Mouse (Mus musculus): ENCODE measurements around the gene Sf3a2. TPM values are rescaled to one million over a fixed set of nuclear protein-coding genes. Genes with fewer than 3 reads are reported as not detected.
A peak's percentile ranks its signal among the peaks of the same experiment; 100 is the strongest.

Gene Sf3a2
- polyA plus RNA-seq (2015; fragmentation: Nextera tagmentation; extraction: Ambion mirVana): 53.3 and 59.8 TPM in 2 replicates

GRCm38 (mm10) chr10:80798150-80799006, at the start of gene Sf3a2, which contains the start of gene Plekhj1:
Gene Sf3a2, plus strand, starts transcription at chr10:80798198.
Gene Plekhj1, minus strand, starts transcription at chr10:80798626.
- Histone ChIP-seq H3K36me3 (peaks cover 57% of the 10 kb centered on the region), H3K9ac (replicated peaks) (peak within 1 kb of the TSS; percentile 86), H3K27ac (replicated peaks) (peak within 1 kb of the TSS; percentile 98), H3K4me1 (peaks cover 40% of the 10 kb centered on the region), H3K27me3 (replicated peaks) (no peaks in the 10 kb centered on the region), H3K9me3 (replicated peaks) (no peaks in the 10 kb centered on the region), H3K4me3 (replicated peaks) (peak within 1 kb of the TSS; percentile 94), H3K4me2 (peak within 1 kb of the TSS; percentile 94)
- under 1% methylated on average over 104 of the region's 104 CpGs for WGBS
- ATAC-seq (ENCODE audit: low FRiP score): peak; percentile 93

GRCm38 (mm10) chr10:80748609-80749008, 49.4 kb upstream of the Sf3a2 start:
- Histone ChIP-seq H3K36me3 (no peaks in the 10 kb centered on the region), H3K9ac (replicated peaks) (no peak overlapping the region), H3K4me3 (replicated peaks) (no peak overlapping the region), H3K27me3 (replicated peaks) (0 out of 2 replicates have a peak, but pooled peaks cover 4% of the 10 kb centered on the region), H3K27ac (replicated peaks) (no peak overlapping the region), H3K9me3 (replicated peaks) (no peaks in the 10 kb centered on the region), H3K4me1 (peaks cover 12% of the 10 kb centered on the region), H3K4me2 (no peak overlapping the region)
- no peak for ATAC-seq (ENCODE audit: low FRiP score)
- 16% methylated on average over 6 of the region's 6 CpGs for WGBS

- WGBS: 12% methylated on average over 16 of the region's 16 CpGs
- ATAC-seq (ENCODE audit: low FRiP score): no peak
- Histone ChIP-seq H3K9ac (replicated peaks) (0 out of 2 replicates have a peak overlapping the region, but pooled peaks have one; percentile 18), H3K4me1 (peaks cover 24% of the 10 kb centered on the region), H3K4me2 (peak overlapping the region; percentile 51), H3K27me3 (replicated peaks) (0 out of 2 replicates have a peak, but pooled peaks cover 2% of the 10 kb centered on the region), H3K9me3 (replicated peaks) (no peaks in the 10 kb centered on the region), H3K4me3 (replicated peaks) (peak overlapping the region; percentile 5), H3K27ac (replicated peaks) (0 out of 2 replicates have a peak overlapping the region, but pooled peaks have one; percentile 45), H3K36me3 (no peaks in the 10 kb centered on the region)
Observed at GRCm38 (mm10) chr10:80751188-80751832, 46.7 kb upstream of the Sf3a2 start.

GRCm38 (mm10) chr10:80752079-80752625, 45.8 kb upstream of the Sf3a2 start:
- H3K4me2 ChIP-seq: peak overlapping the region; percentile 51
- peak overlapping the region; percentile 5; the same call in 1 of the 2 replicates for H3K4me3 ChIP-seq (replicated peaks)
- WGBS: 2% methylated on average over 6 of the region's 6 CpGs
- ATAC-seq (ENCODE audit: low FRiP score): peak; percentile 22; the same call in 1 of the 2 replicates
- 0 out of 2 replicates have a peak overlapping the region, but pooled peaks have one; percentile 45 for H3K27ac ChIP-seq (replicated peaks)
- no peak overlapping the region for H3K9ac ChIP-seq (replicated peaks)
- H3K36me3 ChIP-seq: no peaks in the 10 kb centered on the region
- no peaks in the 10 kb centered on the region for H3K9me3 ChIP-seq (replicated peaks)
- peaks cover 33% of the 10 kb centered on the region for H3K4me1 ChIP-seq
- no peaks in the 10 kb centered on the region for H3K27me3 ChIP-seq (replicated peaks)

GRCm38 (mm10) chr10:80754594-80755290, 43.3 kb upstream of the Sf3a2 start, which contains the start of gene Dot1l:
Gene Dot1l, plus strand, starts transcription at chr10:80755206.
- H3K9ac ChIP-seq (replicated peaks): peak within 1 kb of the TSS; percentile 92
- peak; percentile 94 for ATAC-seq (ENCODE audit: low FRiP score)
- H3K4me3 ChIP-seq (replicated peaks): peak within 1 kb of the TSS; percentile 73
- H3K9me3 ChIP-seq (replicated peaks): no peaks in the 10 kb centered on the region
- H3K36me3 ChIP-seq: no peaks in the 10 kb centered on the region
- peak within 1 kb of the TSS; percentile 90 for H3K27ac ChIP-seq (replicated peaks)
- peak within 1 kb of the TSS; percentile 89 for H3K4me2 ChIP-seq
- H3K4me1 ChIP-seq: peaks cover 58% of the 10 kb centered on the region
- H3K27me3 ChIP-seq (replicated peaks): no peaks in the 10 kb centered on the region
- WGBS: 1% methylated on average over 48 of the region's 57 CpGs

GRCm38 (mm10) chr10:80755291-80756015, 42.5 kb upstream of the Sf3a2 start:
- peak overlapping the region; percentile 90 for H3K27ac ChIP-seq (replicated peaks)
- H3K9me3 ChIP-seq (replicated peaks): no peaks in the 10 kb centered on the region
- peak overlapping the region; percentile 92 for H3K9ac ChIP-seq (replicated peaks)
- H3K4me3 ChIP-seq (replicated peaks): peak overlapping the region; percentile 73
- peak; percentile 4; the same call in 1 of the 2 replicates for ATAC-seq (ENCODE audit: low FRiP score)
- 1% methylated on average over 66 of the region's 75 CpGs for WGBS
- H3K27me3 ChIP-seq (replicated peaks): no peaks in the 10 kb centered on the region
- H3K36me3 ChIP-seq: no peaks in the 10 kb centered on the region
- H3K4me2 ChIP-seq: peak overlapping the region; percentile 89
- H3K4me1 ChIP-seq: peaks cover 64% of the 10 kb centered on the region

- Histone ChIP-seq H3K4me1 (peaks cover 70% of the 10 kb centered on the region), H3K4me3 (replicated peaks) (peak overlapping the region; percentile 73)
- 31% methylated on average over 3 of the region's 3 CpGs for WGBS
Observed at GRCm38 (mm10) chr10:80756099-80756498, 41.9 kb upstream of the Sf3a2 start.

GRCm38 (mm10) chr10:80756509-80756908, 41.5 kb upstream of the Sf3a2 start:
- Histone ChIP-seq H3K4me3 (replicated peaks) (peak overlapping the region; percentile 73), H3K9me3 (replicated peaks) (no peaks in the 10 kb centered on the region), H3K27me3 (replicated peaks) (no peaks in the 10 kb centered on the region), H3K9ac (replicated peaks) (peak overlapping the region; percentile 92), H3K4me1 (peaks cover 72% of the 10 kb centered on the region), H3K36me3 (no peaks in the 10 kb centered on the region), H3K27ac (replicated peaks) (no peak overlapping the region), H3K4me2 (peak overlapping the region; percentile 89)
- 53% methylated on average over 2 of the region's 2 CpGs for WGBS
- no peak for ATAC-seq (ENCODE audit: low FRiP score)

More at GRCm38 (mm10) chr10:80756099-80756498, 41.9 kb upstream of the Sf3a2 start:
- no peaks in the 10 kb centered on the region for H3K36me3 ChIP-seq
- H3K27ac ChIP-seq (replicated peaks): no peak overlapping the region
- no peak for ATAC-seq (ENCODE audit: low FRiP score)
- no peaks in the 10 kb centered on the region for H3K27me3 ChIP-seq (replicated peaks)
- peak overlapping the region; percentile 89 for H3K4me2 ChIP-seq
- no peaks in the 10 kb centered on the region for H3K9me3 ChIP-seq (replicated peaks)
- H3K9ac ChIP-seq (replicated peaks): peak overlapping the region; percentile 92

GRCm38 (mm10) chr10:80756967-80757366, 41.0 kb upstream of the Sf3a2 start:
- H3K27ac ChIP-seq (replicated peaks): 0 out of 2 replicates have a peak overlapping the region, but pooled peaks have one; percentile 28
- H3K27me3 ChIP-seq (replicated peaks): no peaks in the 10 kb centered on the region
- peak overlapping the region; percentile 73 for H3K4me3 ChIP-seq (replicated peaks)
- H3K4me1 ChIP-seq: peaks cover 71% of the 10 kb centered on the region
- no peak for ATAC-seq (ENCODE audit: low FRiP score)
- peak overlapping the region; percentile 92; the same call in 1 of the 2 replicates for H3K9ac ChIP-seq (replicated peaks)
- 70% methylated on average over 4 of the region's 4 CpGs for WGBS
- no peaks in the 10 kb centered on the region for H3K36me3 ChIP-seq
- H3K9me3 ChIP-seq (replicated peaks): no peaks in the 10 kb centered on the region
- H3K4me2 ChIP-seq: peak overlapping the region; percentile 89

GRCm38 (mm10) chr10:80757717-80758116, 40.3 kb upstream of the Sf3a2 start:
- peak overlapping the region; percentile 21; the same call in 1 of the 2 replicates for H3K9ac ChIP-seq (replicated peaks)
- H3K36me3 ChIP-seq: no peaks in the 10 kb centered on the region
- no peak for ATAC-seq (ENCODE audit: low FRiP score)
- peak overlapping the region; percentile 73; the same call in 1 of the 2 replicates for H3K4me3 ChIP-seq (replicated peaks)
- H3K9me3 ChIP-seq (replicated peaks): no peaks in the 10 kb centered on the region
- H3K27ac ChIP-seq (replicated peaks): 0 out of 2 replicates have a peak overlapping the region, but pooled peaks have one; percentile 28
- peaks cover 69% of the 10 kb centered on the region for H3K4me1 ChIP-seq
- 38% methylated on average over 5 of the region's 5 CpGs for WGBS
- peak overlapping the region; percentile 89 for H3K4me2 ChIP-seq
- no peaks in the 10 kb centered on the region for H3K27me3 ChIP-seq (replicated peaks)

Measured in neural tube, embryonic 15.5 days (tissue).